Mouse (Mus musculus) layer of hippocampus, postnatal 36 days (tissue): ENCODE data around the gene Itpr2. TPM values are rescaled to one million over a fixed set of nuclear protein-coding genes. Genes with fewer than 3 reads are reported as not detected.

Experiments
- DNase-seq, 2 experiments: peaks; one replicate each; pipeline ENCODE4 v3.0.0; 2022
- total RNA-seq, 2 experiments: library from RNA; stranded (reverse); gene quantifications; 2 replicates each; pipeline ENCODE4 v1.2.3; 2021

Gene Itpr2
- total RNA-seq, 2 experiments from 2014 or later: 15.7 to 21.3 TPM

GRCm38 (mm10) chr6:146140966-146141585 is 360.9 kb downstream of the Itpr2 start:
- no peak for DNase-seq

- no peak for DNase-seq
These were observed 361.9 kb downstream of the Itpr2 start for GRCm38 (mm10) chr6:146140171-146140570.

DNA sequence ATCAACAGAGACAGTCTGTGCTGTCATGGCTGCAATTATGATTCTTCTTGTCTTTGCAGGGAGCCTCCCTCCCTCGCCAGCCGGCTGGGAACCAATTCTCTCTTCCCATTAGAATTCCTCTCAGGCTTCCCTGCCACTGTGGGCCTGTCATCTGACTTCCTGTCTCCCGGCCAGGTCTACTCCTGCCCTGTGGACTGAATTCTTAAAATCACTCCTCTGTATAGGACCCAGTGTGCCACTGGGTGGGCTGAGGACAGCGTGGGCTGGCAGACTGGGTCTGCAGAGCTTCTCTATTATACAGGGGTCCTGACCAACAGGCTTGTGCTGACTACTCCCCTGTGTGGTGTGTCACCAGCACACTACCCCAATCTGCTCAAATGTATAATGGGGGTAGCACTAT is 365.4 kb downstream of the Itpr2 start:
- peak; percentile 42 to 58 for DNase-seq

DNA sequence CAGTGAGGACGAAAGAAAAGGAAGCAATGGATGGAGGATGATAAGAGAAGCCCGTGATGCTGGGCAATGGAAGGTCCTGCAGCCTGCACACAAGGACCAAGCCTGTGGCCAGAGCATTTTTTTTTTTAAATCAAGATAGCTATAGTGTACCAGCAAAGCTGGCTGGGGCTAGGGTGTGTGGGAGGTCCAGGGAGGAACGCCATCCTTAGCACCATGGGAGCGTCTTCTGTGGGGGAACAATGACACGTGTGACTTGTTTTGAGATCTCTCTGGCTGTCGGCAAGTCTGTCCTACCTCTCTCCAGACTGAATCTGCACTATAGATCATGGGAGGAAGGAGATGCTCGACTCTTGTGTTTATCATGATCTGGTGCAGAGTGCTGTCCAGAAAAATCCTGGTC is 365.8 kb downstream of the Itpr2 start:
- no peak for DNase-seq

DNA sequence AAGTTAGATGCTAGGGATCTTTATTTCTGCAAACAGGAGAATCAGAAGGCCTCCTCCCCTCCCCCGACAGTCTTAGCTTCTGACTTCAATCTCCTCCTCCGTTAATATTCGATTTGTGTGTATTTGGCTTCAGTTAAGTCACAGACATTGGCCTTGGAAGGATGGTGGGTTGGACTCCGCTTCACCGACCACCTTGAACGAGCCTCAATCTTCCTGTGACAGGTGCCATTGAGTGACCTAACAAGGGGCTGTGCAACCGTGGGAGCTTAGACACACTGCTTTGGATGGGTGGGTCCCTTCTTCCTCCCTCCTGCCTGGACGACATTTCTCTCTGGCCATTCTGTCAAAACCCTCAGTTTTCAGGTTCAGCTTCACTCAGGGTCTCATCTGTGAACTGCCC is 366.7 kb downstream of the Itpr2 start:
- no peak for DNase-seq

DNA sequence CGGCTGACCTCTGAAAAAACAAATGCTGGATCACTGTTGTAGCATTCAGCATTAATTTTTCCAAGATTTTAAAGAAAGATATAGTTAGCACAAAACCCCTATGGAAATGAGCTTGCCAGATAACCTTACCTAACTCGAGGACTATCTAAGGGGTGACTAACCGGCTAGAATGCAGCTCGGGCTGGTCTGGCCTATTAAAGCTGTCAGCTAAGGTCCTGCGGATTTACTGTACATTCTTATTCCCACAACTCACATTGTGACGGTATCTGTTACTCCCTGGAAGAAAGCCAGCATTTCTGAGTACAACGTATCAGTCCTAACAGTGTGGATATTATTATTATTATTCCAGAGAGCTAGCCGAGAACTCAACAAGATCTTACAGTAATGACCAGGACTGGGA is 368.1 kb downstream of the Itpr2 start:
- no peak for DNase-seq

GRCm38 (mm10) chr6:146129066-146129465 is 373.0 kb downstream of the Itpr2 start:
- DNase-seq: no peak

DNA sequence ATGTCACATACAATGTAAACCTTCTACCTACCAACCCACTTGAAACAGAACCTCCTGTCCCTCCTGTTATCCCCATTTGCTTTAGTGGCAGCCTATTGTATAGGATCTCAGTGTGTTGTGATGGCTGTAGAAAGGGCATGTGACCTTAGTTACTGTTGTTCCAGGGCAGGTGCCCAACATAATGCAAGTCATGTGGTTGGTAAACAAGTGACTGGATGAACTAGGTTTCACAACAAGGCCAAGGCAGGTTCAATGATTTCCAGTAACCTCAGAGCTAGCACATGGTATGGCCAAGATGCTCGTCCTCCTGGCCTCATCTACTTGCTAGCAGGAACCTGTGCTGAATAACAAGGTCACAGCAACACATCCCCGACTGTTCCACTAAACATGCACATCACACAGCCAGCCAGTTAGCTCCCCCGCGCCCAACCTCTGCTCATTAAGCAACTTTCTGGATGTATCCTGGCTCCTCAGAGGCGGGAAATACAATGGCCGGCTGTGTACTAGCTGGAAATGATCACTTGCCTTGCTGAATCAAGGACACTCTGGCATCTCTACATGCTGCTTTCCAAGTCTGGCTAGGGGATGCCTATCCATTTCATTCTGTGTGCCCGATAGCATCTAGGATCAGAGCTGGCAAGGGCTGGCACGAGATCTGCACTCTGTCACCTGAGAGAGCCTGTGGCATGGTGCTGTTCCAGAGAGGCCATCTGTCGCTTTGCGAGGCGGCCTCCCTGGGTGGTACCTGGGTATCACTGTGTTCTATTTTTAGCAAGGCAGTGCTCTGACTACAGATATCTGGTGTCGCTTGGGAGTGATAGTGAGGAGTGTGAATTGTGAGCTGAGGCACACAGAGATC is 375.0 kb downstream of the Itpr2 start:
- peak in 1 of 2 experiments; percentile 15 for DNase-seq

GRCm38 (mm10) chr6:146125621-146126020 is 376.4 kb downstream of the Itpr2 start:
- no peak for DNase-seq

- DNase-seq: no peak
These were observed 377.5 kb downstream of the Itpr2 start for GRCm38 (mm10) chr6:146124479-146124878.

GRCm38 (mm10) chr6:146123656-146124055 is 378.4 kb downstream of the Itpr2 start:
- DNase-seq: no peak

- DNase-seq: no peak
These were observed 381.9 kb downstream of the Itpr2 start for GRCm38 (mm10) chr6:146120172-146120571.

GRCm38 (mm10) chr6:146114731-146115302 is 387.2 kb downstream of the Itpr2 start:
- no peak for DNase-seq

GRCm38 (mm10) chr6:146114071-146114470 is 388.0 kb downstream of the Itpr2 start:
- no peak for DNase-seq

GRCm38 (mm10) chr6:146113085-146113484 is 388.9 kb downstream of the Itpr2 start:
- DNase-seq: no peak

- DNase-seq: no peak
These were observed 389.8 kb downstream of the Itpr2 start for GRCm38 (mm10) chr6:146112211-146112610.

DNA sequence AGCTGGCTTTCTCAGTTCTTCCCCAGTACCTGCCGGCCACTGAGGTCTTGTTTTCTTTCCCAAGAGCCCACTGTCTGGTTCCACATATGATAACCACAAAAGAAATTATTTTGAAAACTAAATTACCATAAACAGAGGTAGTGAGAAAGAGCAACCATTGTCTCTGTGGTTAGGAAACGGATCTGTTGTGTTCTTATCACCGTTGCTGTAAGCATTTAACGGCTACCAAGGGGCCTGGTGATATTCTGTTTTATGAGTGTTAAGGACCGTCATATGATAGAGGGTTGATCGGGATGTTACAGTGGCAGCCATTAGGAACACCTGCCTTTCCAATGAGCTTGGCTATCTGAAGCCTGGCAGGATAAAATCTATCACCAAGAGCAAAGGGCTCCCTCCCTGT is 390.2 kb downstream of the Itpr2 start:
- no peak for DNase-seq

GRCm38 (mm10) chr6:146110832-146111741 is 390.9 kb downstream of the Itpr2 start:
- DNase-seq: peak; percentile 38 to 47

DNA sequence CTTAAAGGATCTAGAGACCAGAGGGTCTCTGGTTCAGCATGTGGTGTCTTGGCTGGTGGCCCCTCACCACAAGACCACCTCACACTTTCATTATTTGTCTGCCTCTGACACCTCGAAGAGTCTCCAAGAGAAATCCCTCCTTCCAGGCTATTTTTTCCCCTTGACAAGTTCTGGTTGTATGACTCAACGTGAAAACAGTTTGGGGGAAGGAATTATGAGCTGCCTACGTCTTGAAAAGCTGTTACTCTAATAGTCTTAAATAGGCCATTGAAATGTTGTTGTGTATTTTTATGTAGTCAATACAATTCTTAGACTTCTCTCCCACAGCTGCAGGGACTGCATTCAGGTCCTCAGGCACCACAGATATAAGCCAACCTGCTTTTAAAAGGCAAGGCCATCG is 391.6 kb downstream of the Itpr2 start:
- DNase-seq: no peak

GRCm38 (mm10) chr6:146108695-146109094 is 393.3 kb downstream of the Itpr2 start:
- no peak for DNase-seq

GRCm38 (mm10) chr6:146107117-146107832 is 394.7 kb downstream of the Itpr2 start:
- DNase-seq: no peak
